Mouse (Mus musculus) left cerebral cortex, postnatal 10 days (tissue): ENCODE measurements at regions not wholly inside any gene's neighbourhood (a gene's known extent, or its start where the extent isn't known, plus 50 kb on each side); places are given as distances from the start of the nearest gene placed in this dataset.

Source experiments
- DNase-seq, 2 experiments: peaks; one replicate each; pipeline ENCODE4 v3.0.0; 2021 to 2022; ENCODE audit warnings: low spot score in 2 of 2, mixed read lengths in 1 of 2; ENCODE audit errors: extremely low spot score in 1 of 2
- intact Hi-C: fragments of 180-260 bp; cut with DNase I; formaldehyde crosslinking; loops from one replicate; pipeline ENCODE4 v1.15.1; 2025

- intact Hi-C loops, result no loop called here
- no peak for DNase-seq
Measured at GRCm38 (mm10) chr9:61187713-61188399, 184.3 kb upstream of the Tle3 start.

GRCm38 (mm10) chr9:61189295-61189694 lies 182.9 kb upstream of the Tle3 start:
- DNase-seq, result no peak
- intact Hi-C loops, result no loop called here

GRCm38 (mm10) chr9:61199077-61199753 lies 173.0 kb upstream of the Tle3 start:
- intact Hi-C loops, result no loop called here
- no peak for DNase-seq

GRCm38 (mm10) chr9:61199891-61200290 lies 172.3 kb upstream of the Tle3 start:
- intact Hi-C loops, result no loop called here
- no peak for DNase-seq

GRCm38 (mm10) chr9:61200295-61200955 lies 171.7 kb upstream of the Tle3 start:
- intact Hi-C loops, result no loop called here
- no peak for DNase-seq

GRCm38 (mm10) chr9:61205049-61205448 lies 167.1 kb upstream of the Tle3 start:
- intact Hi-C loops, result no loop called here
- no peak for DNase-seq

- DNase-seq, result no peak
- intact Hi-C loops, result no loop called here
Measured at GRCm38 (mm10) chr9:61206725-61207365, 165.3 kb upstream of the Tle3 start.

- no peak for DNase-seq
- intact Hi-C loops, result no loop called here
Measured at GRCm38 (mm10) chr9:61207423-61208150, 164.6 kb upstream of the Tle3 start.

GRCm38 (mm10) chr9:61211627-61212026 lies 160.5 kb upstream of the Tle3 start:
- intact Hi-C loops, result no loop called here
- peak in 1 of 2 experiments; percentile 58 for DNase-seq

GRCm38 (mm10) chr9:61214943-61215342 lies 157.2 kb upstream of the Tle3 start:
- DNase-seq, result no peak
- intact Hi-C loops, result no loop called here

GRCm38 (mm10) chr9:61216012-61216770 lies 156.0 kb upstream of the Tle3 start:
- no peak for DNase-seq
- intact Hi-C loops, result no loop called here

GRCm38 (mm10) chr9:61220017-61220416 lies 152.1 kb upstream of the Tle3 start:
- intact Hi-C loops, result no loop called here
- DNase-seq, result no peak

GRCm38 (mm10) chr9:61222212-61223003 lies 149.8 kb upstream of the Tle3 start:
- intact Hi-C loops, result no loop called here

GRCm38 (mm10) chr9:61225020-61225652 lies 147.0 kb upstream of the Tle3 start:
- no peak for DNase-seq
- intact Hi-C loops, result no loop called here

More at GRCm38 (mm10) chr9:61222212-61223003, 149.8 kb upstream of the Tle3 start:
- DNase-seq, result no peak

- no peak for DNase-seq
- intact Hi-C loops, result no loop called here
Measured at GRCm38 (mm10) chr9:61225882-61226281, 146.3 kb upstream of the Tle3 start.

GRCm38 (mm10) chr9:61226596-61227384 lies 145.4 kb upstream of the Tle3 start:
- DNase-seq, result no peak
- intact Hi-C loops, result no loop called here
